Mouse (Mus musculus): ENCODE results near the gene Fabp2. TPM values are rescaled to one million over a fixed set of nuclear protein-coding genes. Genes with fewer than 3 reads are reported as not detected.

Fabp2 gene
- not detected in 2 replicates for total RNA-seq (2014; rRNA removed; ENCODE audit: low replicate concordance)
- polyA plus RNA-seq (2015; fragmentation: Nextera tagmentation; extraction: Ambion mirVana) = not detected in 2 replicates

DNA sequence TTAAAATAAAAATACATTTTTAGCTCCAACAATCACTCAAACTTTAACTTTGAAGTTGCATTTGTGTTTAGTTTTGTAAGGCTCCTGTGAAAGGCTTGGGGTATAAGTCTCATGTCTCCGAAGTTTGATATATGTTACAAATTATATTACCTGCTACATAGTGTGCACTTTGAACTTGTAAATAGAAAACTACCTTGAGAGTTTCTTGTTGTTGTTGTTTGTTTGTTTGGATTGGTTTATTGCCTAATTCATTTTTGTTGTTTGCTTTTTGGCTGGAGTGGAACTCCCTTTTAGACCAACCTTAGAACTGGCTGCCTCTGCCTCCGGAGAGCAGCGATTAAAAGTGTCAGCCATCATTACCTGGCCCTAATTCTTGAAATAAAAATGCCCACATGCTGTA is at the start of gene Fabp2:
Fabp2 (plus strand) TSS at position 301 of the 400 bp plus-strand sequence.
- no peak for ATAC-seq (ENCODE audit: insufficient read depth, low read depth)
- Histone ChIP-seq H3K27me3 (ENCODE audit: control insufficient read depth, insufficient read depth, low read length) (no peaks in the 10 kb centered on the region), H3K4me2 (ENCODE audit: low read depth, low read length) (no peak within 1 kb of the TSS), H3K4me1 (ENCODE audit: control insufficient read depth, insufficient read depth) (no peaks in the 10 kb centered on the region), H3K36me3 (replicated peaks; ENCODE audit: control insufficient read depth, insufficient read depth, low read length) (no peaks in the 10 kb centered on the region), H3K4me3 (ENCODE audit: low read depth, low read length) (no peak within 1 kb of the TSS), H3K9me3 (replicated peaks; ENCODE audit: control insufficient read depth, low read length) (no peaks in the 10 kb centered on the region), H3K9ac (replicated peaks; ENCODE audit: low read depth, low read length) (no peak within 1 kb of the TSS), H3K27ac (ENCODE audit: low read depth) (no peak within 1 kb of the TSS)
- no peak for TF ChIP-seq EP300 (IDR thresholded peaks at IDR 0.05; ENCODE audit: low read depth)
- TF ChIP-seq CTCF (IDR thresholded peaks at IDR 0.05; ENCODE audit: low read depth) = no peak
- DNase-seq (ENCODE audit: low spot score) = no peak
- 93% methylated on average over 3 of the region's 3 CpGs for WGBS

DNA sequence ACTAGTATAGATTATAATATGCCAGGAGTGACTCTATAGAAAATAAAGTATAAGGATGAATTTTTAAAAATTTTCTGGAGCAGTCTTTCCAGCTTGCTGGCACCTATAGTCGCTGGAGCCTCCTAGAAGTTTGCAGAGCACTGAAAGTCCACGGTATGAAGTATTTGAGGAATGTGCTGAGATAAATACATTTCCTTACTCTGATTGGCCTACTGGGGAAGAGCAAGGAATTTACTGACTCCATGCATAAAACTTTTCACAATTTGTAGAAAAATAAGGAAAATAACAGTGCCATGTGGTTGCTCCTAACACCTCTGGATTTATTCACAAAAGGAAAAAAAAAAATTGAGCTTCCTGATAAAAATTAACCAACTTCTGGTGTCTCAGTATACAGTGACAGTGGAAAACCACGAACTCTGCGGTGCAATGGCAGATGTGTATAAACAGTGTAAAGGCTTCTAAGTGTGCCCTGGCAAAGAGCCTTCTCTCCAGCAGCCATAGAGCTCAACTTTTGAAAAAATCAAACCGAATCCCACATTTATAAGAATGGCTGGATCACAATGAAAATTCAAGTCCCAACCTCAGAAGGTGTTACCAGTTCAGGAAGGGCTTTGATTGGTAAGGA is 46.4 kb upstream of the Fabp2 start:
- WGBS = 57% methylated on average over 5 of the region's 5 CpGs
- Histone ChIP-seq H3K9me3 (replicated peaks; ENCODE audit: control insufficient read depth, low read length) (no peaks in the 10 kb centered on the region), H3K27ac (ENCODE audit: low read depth) (no peak overlapping the region), H3K9ac (replicated peaks; ENCODE audit: low read depth, low read length) (no peak overlapping the region), H3K4me3 (ENCODE audit: low read depth, low read length) (no peak overlapping the region), H3K36me3 (replicated peaks; ENCODE audit: control insufficient read depth, insufficient read depth, low read length) (no peaks in the 10 kb centered on the region), H3K27me3 (ENCODE audit: control insufficient read depth, insufficient read depth, low read length) (no peaks in the 10 kb centered on the region), H3K4me1 (ENCODE audit: control insufficient read depth, insufficient read depth) (no peaks in the 10 kb centered on the region), H3K4me2 (ENCODE audit: low read depth, low read length) (no peak overlapping the region)
- no peak for DNase-seq (ENCODE audit: low spot score)
- no peak for ATAC-seq (ENCODE audit: insufficient read depth, low read depth)
- no peak for TF ChIP-seq CTCF (IDR thresholded peaks at IDR 0.05; ENCODE audit: low read depth)
- TF ChIP-seq EP300 (IDR thresholded peaks at IDR 0.05; ENCODE audit: low read depth) = no peak

DNA sequence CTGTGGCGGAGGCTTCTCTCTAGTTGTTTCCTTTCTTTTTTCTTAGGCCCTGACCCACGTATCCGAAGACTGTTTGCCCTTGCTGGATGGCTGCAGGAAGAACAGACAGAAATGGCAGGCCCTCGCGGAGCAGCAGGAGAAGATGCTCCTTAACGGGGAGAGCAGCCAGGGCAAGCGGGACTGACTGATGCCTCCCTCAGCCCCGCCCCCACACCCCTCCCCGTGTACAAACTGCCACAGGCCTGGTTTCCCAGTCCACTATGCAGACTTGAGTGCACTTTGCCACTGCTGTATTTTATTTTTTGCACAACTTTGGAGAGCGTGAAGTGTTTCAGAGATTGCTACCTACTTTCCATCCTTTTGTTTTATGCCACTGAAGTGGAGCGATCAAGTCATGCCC is 39.7 kb upstream of the Fabp2 start:
- Histone ChIP-seq H3K36me3 (replicated peaks; ENCODE audit: control insufficient read depth, insufficient read depth, low read length) (no peaks in the 10 kb centered on the region), H3K27ac (ENCODE audit: low read depth) (no peak overlapping the region), H3K4me2 (ENCODE audit: low read depth, low read length) (no peak overlapping the region), H3K4me1 (ENCODE audit: control insufficient read depth, insufficient read depth) (no peaks in the 10 kb centered on the region), H3K9me3 (replicated peaks; ENCODE audit: control insufficient read depth, low read length) (no peaks in the 10 kb centered on the region), H3K4me3 (ENCODE audit: low read depth, low read length) (no peak overlapping the region), H3K27me3 (ENCODE audit: control insufficient read depth, insufficient read depth, low read length) (no peaks in the 10 kb centered on the region), H3K9ac (replicated peaks; ENCODE audit: low read depth, low read length) (no peak overlapping the region)
- TF ChIP-seq CTCF (IDR thresholded peaks at IDR 0.05; ENCODE audit: low read depth) = no peak
- TF ChIP-seq EP300 (IDR thresholded peaks at IDR 0.05; ENCODE audit: low read depth) = no peak
- 49% methylated on average over 11 of the region's 11 CpGs for WGBS
- no peak for ATAC-seq (ENCODE audit: insufficient read depth, low read depth)
- DNase-seq (ENCODE audit: low spot score) = no peak

DNA sequence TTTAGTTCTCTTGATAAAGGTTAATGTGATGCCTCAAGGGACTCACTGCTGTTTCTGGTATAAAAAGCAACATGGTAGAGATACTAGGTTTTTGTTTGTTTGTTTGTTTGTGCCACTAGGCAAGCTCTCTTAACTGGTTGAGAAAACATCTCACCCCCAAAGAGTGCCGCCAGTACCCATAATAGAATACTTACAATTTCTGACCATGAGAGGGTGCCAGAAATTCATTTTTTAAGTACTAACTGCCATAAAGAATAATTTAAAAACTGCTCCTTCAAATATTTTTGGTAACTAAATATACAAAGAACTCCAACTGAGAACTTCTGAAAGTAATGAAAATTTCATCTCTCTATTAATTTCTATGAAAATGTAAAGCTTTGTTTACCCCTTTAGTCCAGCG is 35.0 kb upstream of the Fabp2 start:
- no peak overlapping the region for H3K4me3 ChIP-seq (ENCODE audit: low read depth, low read length)
- 75% methylated on average over 2 of the region's 2 CpGs for WGBS
- H3K36me3 ChIP-seq (replicated peaks; ENCODE audit: control insufficient read depth, insufficient read depth, low read length) = no peaks in the 10 kb centered on the region
- H3K9ac ChIP-seq (replicated peaks; ENCODE audit: low read depth, low read length) = no peak overlapping the region
- H3K4me1 ChIP-seq (ENCODE audit: control insufficient read depth, insufficient read depth) = no peaks in the 10 kb centered on the region
- DNase-seq (ENCODE audit: low spot score) (no peak), ATAC-seq (ENCODE audit: insufficient read depth, low read depth) (no peak)
- no peaks in the 10 kb centered on the region for H3K9me3 ChIP-seq (replicated peaks; ENCODE audit: control insufficient read depth, low read length)
- no peak overlapping the region for H3K27ac ChIP-seq (ENCODE audit: low read depth)
- no peak overlapping the region for H3K4me2 ChIP-seq (ENCODE audit: low read depth, low read length)
- no peaks in the 10 kb centered on the region for H3K27me3 ChIP-seq (ENCODE audit: control insufficient read depth, insufficient read depth, low read length)
- TF ChIP-seq EP300 (IDR thresholded peaks at IDR 0.05; ENCODE audit: low read depth) (no peak), CTCF (IDR thresholded peaks at IDR 0.05; ENCODE audit: low read depth) (no peak)

DNA sequence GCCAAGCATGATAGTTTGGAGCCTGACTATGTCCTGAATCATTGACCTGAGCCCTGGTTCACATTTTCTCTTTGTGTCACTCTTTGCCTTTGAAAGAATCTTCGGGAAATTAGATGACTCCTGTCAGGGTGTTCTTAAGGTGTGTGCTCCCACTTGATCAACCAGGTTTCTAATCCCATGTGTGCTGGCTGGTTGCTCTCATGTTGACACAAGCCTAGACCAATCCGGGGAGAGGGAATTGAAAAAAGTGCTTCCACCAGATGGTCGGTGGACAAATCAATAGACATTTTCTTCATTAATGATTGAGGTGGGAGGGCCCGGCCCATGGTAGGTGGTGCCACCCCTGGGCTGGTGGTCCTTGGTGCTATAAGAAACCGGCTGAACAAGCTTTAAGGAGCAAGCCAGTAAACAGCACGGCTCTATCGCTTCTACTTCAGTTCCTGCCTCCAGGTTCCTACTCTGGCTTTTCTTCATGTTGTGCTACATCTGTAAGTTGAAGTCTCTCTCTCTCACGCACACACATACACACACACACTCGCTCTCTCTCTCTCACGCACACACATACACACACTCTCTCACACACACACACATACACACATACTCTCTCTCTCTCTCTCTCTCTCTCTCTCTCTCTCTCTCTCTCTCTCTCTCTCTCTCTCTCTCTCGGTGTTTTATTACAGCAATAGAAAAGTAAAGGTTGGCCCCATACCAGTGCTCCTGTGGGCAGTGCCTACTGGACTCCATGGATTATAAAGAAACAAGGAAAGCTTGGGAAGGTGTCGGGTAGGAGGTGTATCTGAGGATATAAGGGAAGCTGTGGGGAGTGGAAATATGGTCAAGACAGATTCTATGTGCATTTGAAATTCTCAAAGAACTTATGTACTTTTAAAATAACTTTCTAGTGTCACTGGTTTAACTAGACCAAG is 34.0 kb upstream of the Fabp2 start:
- no peak for ATAC-seq (ENCODE audit: insufficient read depth, low read depth)
- H3K9ac ChIP-seq (replicated peaks; ENCODE audit: low read depth, low read length) = no peak overlapping the region
- no peaks in the 10 kb centered on the region for H3K9me3 ChIP-seq (replicated peaks; ENCODE audit: control insufficient read depth, low read length)
- TF ChIP-seq EP300 (IDR thresholded peaks at IDR 0.05; ENCODE audit: low read depth) (no peak), CTCF (IDR thresholded peaks at IDR 0.05; ENCODE audit: low read depth) (no peak)
- H3K4me1 ChIP-seq (ENCODE audit: control insufficient read depth, insufficient read depth) = no peaks in the 10 kb centered on the region
- DNase-seq (ENCODE audit: low spot score) = no peak
- 85% methylated on average over 12 of the region's 12 CpGs for WGBS
- no peaks in the 10 kb centered on the region for H3K27me3 ChIP-seq (ENCODE audit: control insufficient read depth, insufficient read depth, low read length)
- H3K4me3 ChIP-seq (ENCODE audit: low read depth, low read length) = no peak overlapping the region
- no peak overlapping the region for H3K4me2 ChIP-seq (ENCODE audit: low read depth, low read length)
- no peak overlapping the region for H3K27ac ChIP-seq (ENCODE audit: low read depth)
- H3K36me3 ChIP-seq (replicated peaks; ENCODE audit: control insufficient read depth, insufficient read depth, low read length) = no peaks in the 10 kb centered on the region
